Mouse (Mus musculus): ENCODE measurements around the gene Ddah1.

Ddah1 gene

GRCm38 (mm10) chr3:145820938-145821337, 62.5 kb downstream of the Ddah1 start:
- no peak for DNase-seq

GRCm38 (mm10) chr3:145822201-145822600, 63.7 kb downstream of the Ddah1 start:
- DNase-seq = no peak

DNA sequence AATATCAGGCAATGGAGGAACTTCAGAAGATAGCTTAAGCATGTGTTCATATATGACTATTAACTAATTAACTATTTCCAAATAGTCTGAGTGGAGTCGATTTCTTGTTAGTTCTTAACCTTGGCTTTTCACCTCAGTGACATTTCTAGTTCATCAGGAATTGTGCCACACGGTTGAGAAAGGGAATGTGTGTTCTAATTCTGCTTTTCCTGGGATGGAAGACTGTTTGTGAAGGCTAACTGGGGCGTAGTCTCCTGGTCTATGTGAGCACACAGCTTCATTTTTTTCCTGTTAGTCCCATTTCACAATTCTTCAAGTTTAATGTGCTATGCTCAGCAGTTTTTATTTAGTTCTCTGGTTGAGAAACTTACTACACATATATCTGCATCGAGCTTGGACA, 65.2 kb downstream of the Ddah1 start:
- no peak for DNase-seq

DNA sequence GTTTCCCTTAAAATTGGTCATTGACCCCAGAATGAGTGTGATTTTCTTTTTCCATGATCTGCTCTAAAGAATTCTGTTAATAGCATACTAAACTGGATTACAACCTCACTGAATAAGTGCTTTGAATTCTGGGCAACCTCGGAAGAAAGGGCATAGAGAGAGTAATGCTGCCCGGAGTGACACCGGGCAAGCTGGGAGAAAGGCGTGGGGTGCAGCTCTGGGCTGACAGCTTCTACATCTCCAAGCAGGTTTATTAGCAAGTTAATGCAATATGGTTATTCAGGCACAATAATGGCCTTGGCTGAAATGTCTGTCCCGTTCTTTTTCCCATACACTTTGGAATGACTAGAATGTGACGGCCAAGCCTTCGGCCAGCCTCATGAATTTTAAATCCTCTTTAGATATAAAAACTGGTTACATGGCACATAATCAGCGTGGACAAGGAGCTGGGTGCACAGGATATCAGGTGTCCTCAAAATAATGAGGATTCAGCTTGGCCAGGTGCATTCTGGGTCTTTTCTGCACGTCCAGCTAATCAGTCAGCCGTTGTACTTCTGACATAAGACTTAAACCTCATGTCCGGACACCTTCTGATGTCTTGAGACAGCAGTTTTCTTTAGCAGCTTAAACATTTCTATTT, 67.1 kb downstream of the Ddah1 start:
- no peak for DNase-seq

- DNase-seq = no peak
Measured at GRCm38 (mm10) chr3:145827191-145828045, 68.9 kb downstream of the Ddah1 start.

- no peak for DNase-seq
Measured at GRCm38 (mm10) chr3:145828906-145829305, 70.4 kb downstream of the Ddah1 start.

DNA sequence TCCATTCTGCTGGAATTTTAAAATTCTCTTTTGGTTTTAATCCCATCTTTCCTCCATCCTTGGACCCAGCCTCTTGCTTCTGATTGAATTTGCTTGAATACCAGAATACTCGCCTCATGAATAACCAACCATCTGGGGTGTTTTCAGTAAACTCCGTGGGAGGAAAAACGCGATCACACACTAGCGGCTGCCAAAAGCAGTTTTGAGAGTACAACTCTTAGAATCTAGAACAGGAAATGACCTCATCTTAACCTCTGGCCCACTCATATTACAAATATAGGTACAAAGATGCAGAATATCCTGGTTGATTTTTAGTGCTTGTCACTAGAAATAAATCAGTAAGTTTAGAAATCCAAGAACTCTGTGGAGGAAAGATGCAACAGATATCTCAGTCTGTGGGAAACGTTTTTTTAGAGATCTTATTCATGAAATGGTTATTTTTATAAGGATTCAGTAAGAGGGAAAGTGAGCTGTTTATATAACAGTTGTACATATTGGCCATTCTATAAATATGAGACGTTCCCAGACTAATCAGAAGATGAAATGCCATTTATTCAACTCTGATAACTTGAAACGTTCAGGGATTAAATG, 75.6 kb downstream of the Ddah1 start:
- DNase-seq = peak; percentile 62

- no peak for DNase-seq
Measured at GRCm38 (mm10) chr3:145838281-145838680, 79.8 kb downstream of the Ddah1 start.

DNA sequence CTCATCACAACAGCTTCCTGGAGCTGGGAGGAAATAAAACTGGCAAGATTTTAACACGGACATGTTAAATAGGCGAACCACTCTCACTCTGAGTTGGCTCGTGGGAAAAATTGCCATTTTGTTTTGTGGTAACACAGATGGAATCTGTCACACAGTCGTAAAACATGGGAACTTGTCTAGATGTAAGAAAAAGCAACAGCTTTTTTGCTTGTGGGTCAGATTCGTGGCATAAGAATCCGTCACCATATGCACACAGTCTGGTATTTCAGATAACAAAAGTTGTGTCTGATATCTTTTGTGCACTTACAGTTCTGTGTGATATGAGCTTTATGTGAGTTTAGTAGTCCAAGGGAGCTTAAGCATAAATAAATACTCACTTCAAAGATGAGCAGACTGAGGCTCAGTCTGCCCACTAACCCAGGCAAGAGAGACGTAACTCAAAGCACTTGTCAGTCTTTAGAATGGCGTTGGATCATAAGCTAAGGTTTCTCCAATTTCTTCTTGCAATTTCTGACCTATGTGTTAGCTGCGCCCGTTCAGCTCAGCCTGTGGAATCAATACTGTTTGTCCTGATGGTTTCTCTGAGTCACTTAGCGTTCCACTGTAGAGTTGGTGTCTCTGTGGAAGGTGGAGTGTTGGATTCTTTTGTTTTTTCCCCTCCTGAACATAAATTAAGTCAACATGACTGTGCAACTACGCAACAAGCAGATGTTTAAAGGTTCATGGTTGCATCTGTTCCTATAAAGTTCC, 83.7 kb downstream of the Ddah1 start:
- DNase-seq = no peak

GRCm38 (mm10) chr3:145843836-145844235, 85.4 kb downstream of the Ddah1 start:
- no peak for DNase-seq

GRCm38 (mm10) chr3:145844891-145845290, 86.4 kb downstream of the Ddah1 start:
- DNase-seq = no peak

DNA sequence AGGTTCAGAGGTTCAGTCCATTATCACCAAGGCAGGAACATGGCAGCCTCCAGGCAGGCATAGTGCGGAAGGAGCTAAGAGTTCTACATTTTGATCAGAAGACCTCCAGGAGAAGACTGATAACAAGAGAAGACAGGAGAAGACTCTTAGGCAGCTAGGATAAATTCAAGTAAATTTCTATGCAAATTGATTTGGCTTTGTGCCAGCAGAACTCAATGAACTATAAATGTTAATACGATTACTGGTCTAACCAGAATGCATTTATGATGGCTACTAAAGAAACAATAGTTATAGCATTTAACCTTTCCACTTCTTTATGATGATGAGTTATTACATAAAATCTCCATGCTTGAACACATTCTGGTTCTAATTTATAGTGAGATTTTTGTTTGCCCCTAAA, 87.8 kb downstream of the Ddah1 start:
- no peak for DNase-seq

- no peak for DNase-seq
Measured at GRCm38 (mm10) chr3:145852041-145852440, 93.6 kb downstream of the Ddah1 start.

GRCm38 (mm10) chr3:145852800-145853199, 94.3 kb downstream of the Ddah1 start:
- no peak for DNase-seq

DNA sequence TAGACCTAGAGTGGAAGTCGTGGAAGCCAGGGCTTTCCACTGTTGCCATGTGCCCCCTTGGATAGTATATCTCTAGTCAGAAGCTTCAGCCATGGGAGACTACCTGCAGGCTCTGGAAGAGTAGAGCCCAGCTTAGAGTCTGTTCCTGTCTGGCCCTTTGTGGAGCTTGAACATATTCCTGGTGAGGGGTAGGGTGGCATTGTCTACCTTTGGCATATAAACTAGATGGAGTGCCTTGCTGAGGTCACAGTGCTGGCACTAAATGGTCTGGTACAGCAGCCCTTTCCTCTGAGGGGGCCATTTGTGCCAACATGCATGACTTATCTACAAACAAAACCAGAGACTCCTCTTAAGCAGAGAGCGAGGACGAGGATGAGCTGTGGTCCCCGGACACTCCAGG, 95.2 kb downstream of the Ddah1 start:
- DNase-seq = no peak

DNA sequence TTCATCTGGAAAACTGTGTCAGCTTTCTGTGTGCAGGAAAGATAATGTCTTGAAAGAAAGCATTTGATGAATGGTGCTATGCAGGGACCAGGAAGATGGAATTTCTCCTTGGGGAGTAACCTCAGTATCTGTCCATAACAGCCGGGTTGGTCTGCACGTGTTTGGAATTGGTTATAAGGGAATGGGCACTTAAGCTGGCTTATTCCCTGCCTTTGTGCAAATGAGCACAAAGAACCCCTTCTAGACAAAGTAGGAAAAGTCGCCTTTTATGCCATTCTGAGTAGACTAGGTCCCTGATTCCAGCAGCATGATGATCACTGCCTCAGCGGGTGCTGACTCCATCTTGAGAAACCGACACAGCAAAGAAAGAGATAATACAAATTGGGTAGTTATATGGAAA, 96.0 kb downstream of the Ddah1 start:
- no peak for DNase-seq

GRCm38 (mm10) chr3:145855299-145855698, 96.8 kb downstream of the Ddah1 start:
- no peak for DNase-seq

- no peak for DNase-seq
Measured at GRCm38 (mm10) chr3:145858388-145858787, 99.9 kb downstream of the Ddah1 start.

DNA sequence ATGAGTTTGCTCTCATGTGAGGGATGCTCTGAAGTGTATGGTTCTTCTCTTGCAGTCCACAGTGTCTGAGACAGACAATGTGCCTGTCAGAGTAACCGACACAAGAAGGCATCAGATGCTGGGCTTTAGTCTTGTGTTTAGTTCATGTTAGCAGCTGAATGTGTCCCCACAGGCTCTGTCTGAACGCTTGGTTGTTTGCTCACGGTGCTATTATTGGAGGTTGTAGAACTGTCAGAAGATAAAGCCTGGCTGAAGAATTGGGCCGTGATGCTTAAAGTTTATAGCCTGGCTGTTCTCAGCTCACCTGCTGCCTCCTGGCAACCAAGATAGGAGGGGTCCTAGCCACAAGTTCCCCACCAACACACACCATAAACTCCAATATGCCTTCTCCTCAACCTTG, 104.0 kb downstream of the Ddah1 start:
- DNase-seq = no peak

GRCm38 (mm10) chr3:145864033-145864712, 105.7 kb downstream of the Ddah1 start:
- no peak for DNase-seq

GRCm38 (mm10) chr3:145864713-145865233, 106.3 kb downstream of the Ddah1 start:
- no peak for DNase-seq

GRCm38 (mm10) chr3:145872680-145873079, 114.2 kb downstream of the Ddah1 start:
- DNase-seq = no peak

All from right cerebral cortex, postnatal 25 days (tissue).